Comparison of ENCODE assay signal across 15 mouse cellular contexts in genomic region chr9:57888119-57888518, GRCm38 (mm10). TPM values are rescaled to one million over a fixed set of nuclear protein-coding genes. Genes with fewer than 3 reads are reported as not detected.
A peak's percentile ranks its signal among the peaks of the same experiment; 100 is the strongest.
DNase-seq lines count a peak whose midpoint lies in the region; ATAC-seq and TF ChIP-seq lines count a peak whose summit lies in the region.
"Had no signal": no experiment of that assay in that cellular context is flagged by ENCODE, and none has a peak within 500 bp of the region (broad histone marks: within the 10 kb centered on the region; RNA-seq: fewer than 3 reads in every experiment).

No protein-coding gene starts in this region.

- H3K79me2 ChIP-seq in MEL (ENCODE audit: control insufficient read depth, insufficient read depth, low read length, poor library complexity): no peaks in the 10 kb centered on the region; the same call in 1 of the 2 replicates

- H3K4me3 ChIP-seq in liver, embryonic 11.5 days (ENCODE audit: low read depth, low read length): no peak overlapping the region
- peak overlapping the region; percentile 54 to 62 for H3K4me3 ChIP-seq in MEL (ENCODE audit: control insufficient read depth in 1 of 2, insufficient read depth in 1 of 2, low read depth in 2 of 2, low read length in 2 of 2)
- H3K4me3 ChIP-seq: embryonic facial prominence, embryonic 15.5 days; hindbrain, embryonic 10.5 days; lung, embryonic 15.5 days had no signal

- no peak for TF ChIP-seq POLR2A in MEL (IDR thresholded peaks at IDR 0.05; ENCODE audit: control insufficient read depth in 1 of 2, insufficient read depth in 1 of 2, low read depth in 1 of 2, low read length in 2 of 2, poor library complexity in 1 of 2)

- ATAC-seq in liver, embryonic 11.5 days (replicated peaks; ENCODE audit: low FRiP score): no peak
- ATAC-seq in monocyte, adult 5-6 weeks (replicated peaks; ENCODE audit: insufficient number of reproducible peaks, low FRiP score, low TSS enrichment, poor library complexity, severe bottlenecking): peak; percentile 76; the same call in 1 of the 2 replicates
- ATAC-seq: activated CD4-positive, CD25-positive, alpha-beta regulatory T cell, adult 4 months had no signal

- TF ChIP-seq CTCF in MEL (IDR thresholded peaks at IDR 0.05 in 2 of 3, conservative IDR thresholded peaks at IDR 0.05 in 1 of 3; ENCODE audit: control insufficient read depth in 1 of 3, insufficient read depth in 1 of 3, low read depth in 2 of 3, low read length in 3 of 3, poor library complexity in 1 of 3, severe bottlenecking in 1 of 3): no peak

- H3K4me2 ChIP-seq in liver, embryonic 11.5 days: no peak overlapping the region
- H3K4me2 ChIP-seq: embryonic facial prominence, embryonic 15.5 days; lung, embryonic 15.5 days had no signal

- H3K9me3 ChIP-seq in liver, embryonic 11.5 days (ENCODE audit: control insufficient read depth, low read length): no peaks in the 10 kb centered on the region
- H3K9me3 ChIP-seq in MEL (replicated peaks; ENCODE audit: insufficient read depth, low read length): no peaks in the 10 kb centered on the region
- H3K9me3 ChIP-seq: embryonic facial prominence, embryonic 15.5 days; G1E; hindbrain, embryonic 10.5 days; lung, embryonic 15.5 days had no signal

- H3K27me3 ChIP-seq in liver, embryonic 11.5 days (replicated peaks; ENCODE audit: control insufficient read depth, insufficient read depth, low read length): no peaks in the 10 kb centered on the region
- H3K27me3 ChIP-seq in MEL (ENCODE audit: control insufficient read depth in 1 of 2, insufficient read depth in 2 of 2, low read length in 2 of 2): peaks cover 12 to 22% of the 10 kb centered on the region in 2 experiments
- H3K27me3 ChIP-seq: embryonic facial prominence, embryonic 15.5 days; lung, embryonic 15.5 days had no signal

- no peak overlapping the region for H3K27ac ChIP-seq in liver, embryonic 11.5 days (ENCODE audit: low read depth, low read length)
- no peak overlapping the region for H3K27ac ChIP-seq in MEL (ENCODE audit: control insufficient read depth, low read depth, low read length)
- H3K27ac ChIP-seq: embryonic facial prominence, embryonic 15.5 days; hindbrain, embryonic 10.5 days; lung, embryonic 15.5 days had no signal

- H3K9ac ChIP-seq in liver, embryonic 11.5 days (ENCODE audit: low read depth, low read length): no peak overlapping the region
- peak overlapping the region; percentile 65 for H3K9ac ChIP-seq in MEL (ENCODE audit: control insufficient read depth, low read depth, low read length, poor library complexity, severe bottlenecking)
- H3K9ac ChIP-seq: embryonic facial prominence, embryonic 15.5 days; lung, embryonic 15.5 days had no signal

- 65% methylated on average over 6 of the region's 6 CpGs for WGBS in liver, embryonic 11.5 days

- no peak for TF ChIP-seq RAD21 in MEL (IDR thresholded peaks at IDR 0.05; ENCODE audit: low read depth, low read length)

- H3K36me3 ChIP-seq in liver, embryonic 11.5 days (ENCODE audit: control insufficient read depth, insufficient read depth, low read length): no peaks in the 10 kb centered on the region
- H3K36me3 ChIP-seq in MEL (ENCODE audit: control insufficient read depth in 1 of 2, insufficient read depth in 2 of 2, low read length in 2 of 2): no peaks in the 10 kb centered on the region
- H3K36me3 ChIP-seq: embryonic facial prominence, embryonic 15.5 days; G1E; hindbrain, embryonic 10.5 days; lung, embryonic 15.5 days had no signal

- TF ChIP-seq EP300 in MEL (IDR thresholded peaks at IDR 0.05; ENCODE audit: low read depth in 1 of 2, low read length in 2 of 2): no peak

- H3K4me1 ChIP-seq in liver, embryonic 11.5 days (replicated peaks; ENCODE audit: control insufficient read depth, insufficient read depth, low read length): no peaks in the 10 kb centered on the region
- peaks cover 0 to 3% of the 10 kb centered on the region in 2 experiments; a peak in 2 of 4 replicates for H3K4me1 ChIP-seq in MEL (ENCODE audit: control insufficient read depth in 1 of 2, insufficient read depth in 2 of 2, low read length in 2 of 2)
- H3K4me1 ChIP-seq: embryonic facial prominence, embryonic 15.5 days; hindbrain, embryonic 10.5 days; lung, embryonic 15.5 days had no signal

- DNase-seq in liver (peak; percentile 23), MEL (ENCODE audit: low read depth, low spot score) (peak; percentile 56)
- no peak for DNase-seq in liver, embryonic 11.5 days (ENCODE audit: low spot score)
- DNase-seq in kidney, adult 8-10 months: peak; percentile 50 to 54
- DNase-seq in adrenal gland, postnatal 36 days: no peak
- no peak for DNase-seq in embryo, embryonic 10.5 days (ENCODE audit: low spot score)
- no peak for DNase-seq in lung, postnatal 10 days
- DNase-seq: cerebellum, postnatal 14 days; midbrain, embryonic 14.5 days had no signal

TF ChIP-seq in MEL, 35 proteins besides CTCF, POLR2A, EP300 and RAD21:
- TF ChIP-seq ZNF384 (IDR thresholded peaks at IDR 0.05; ENCODE audit: low read depth, low read length) (peak; percentile 71), GABPA (IDR thresholded peaks at IDR 0.05; ENCODE audit: low read depth, low read length) (no peak), ELF1 (IDR thresholded peaks at IDR 0.05; ENCODE audit: low read depth, low read length) (peak; percentile 8; the same call in 1 of the 2 replicates)

RNA-seq across cellular contexts. Expression of gene Ubl7, which starts 22.7 kb away (rescaled TPM):
- polyA plus RNA-seq in liver, embryonic 11.5 days (2014; fragmentation: Nextera tagmentation; extraction: Ambion mirVana): 92.3 and 93.3 TPM in 2 replicates
- total RNA-seq in MEL (2012; rRNA removed): 22.7 and 23.7 TPM in 2 replicates
- 10 to 100 TPM in 1 of 2 experiments, not detected in 1; 89.6 TPM for polyA plus RNA-seq in MEL (2012; ENCODE audit: insufficient read depth in 1 of 2, insufficient read length in 2 of 2, low read depth in 1 of 2, low replicate concordance in 2 of 2, missing spikeins in 1 of 2)
- 10.9 to 35.9 TPM (median 17.3 TPM) in 3 replicates for total RNA-seq in monocyte, adult 5-6 weeks (2017)
- 10 to 100 TPM; 68.5 to 87.0 TPM for total RNA-seq in adrenal gland, postnatal 36 days (2021)

RNA-seq across cellular contexts. Expression of gene Arid3b, which starts 51.5 kb away (rescaled TPM):
- 20.3 and 21.4 TPM in 2 replicates for polyA plus RNA-seq in liver, embryonic 11.5 days (2014; fragmentation: Nextera tagmentation; extraction: Ambion mirVana)
- 2.1 and 2.3 TPM in 2 replicates for total RNA-seq in MEL (2012; rRNA removed)
- polyA plus RNA-seq in MEL (2012; ENCODE audit: insufficient read depth in 1 of 2, insufficient read length in 2 of 2, low read depth in 1 of 2, low replicate concordance in 2 of 2, missing spikeins in 1 of 2): 1 to 10 TPM in 1 of 2 experiments, not detected in 1; 7.4 TPM
- 9.1 to 26.5 TPM (median 10.0 TPM) in 3 replicates for total RNA-seq in monocyte, adult 5-6 weeks (2017)
- total RNA-seq in adrenal gland, postnatal 36 days (2021): 1 to 10 TPM; 3.8 to 6.7 TPM

RNA-seq across cellular contexts. Expression of gene Sema7a, which starts 51.8 kb away (rescaled TPM):
- 0.19 and 0.34 TPM in 2 replicates for polyA plus RNA-seq in liver, embryonic 11.5 days (2014; fragmentation: Nextera tagmentation; extraction: Ambion mirVana)
- total RNA-seq in MEL (2012; rRNA removed): not detected in 2 replicates
- polyA plus RNA-seq in MEL (2012; ENCODE audit: insufficient read depth in 1 of 2, insufficient read length in 2 of 2, low read depth in 1 of 2, low replicate concordance in 2 of 2, missing spikeins in 1 of 2): under 1 TPM in 1 of 2 experiments, not detected in 1; 0.03 TPM
- 0.49 to 16.6 TPM (median 13.2 TPM) in 3 replicates for total RNA-seq in monocyte, adult 5-6 weeks (2017)
- 10 to 100 TPM in 1 of 2 experiments, 1 to 10 TPM in 1; 7.5 to 22.3 TPM for total RNA-seq in adrenal gland, postnatal 36 days (2021)
- total RNA-seq: G1E had no signal

Comparison
In these comparisons a context has a peak if more than half of its experiments do, and no peak if none do; other contexts are left out.
1. DNase-seq: peak in liver (single experiment), MEL (single experiment) and kidney, adult 8-10 months (2 of 2); none in liver, embryonic 11.5 days (single experiment), adrenal gland, postnatal 36 days (0 of 2), embryo, embryonic 10.5 days (single experiment) and lung, postnatal 10 days (single experiment).